Mouse (Mus musculus): ENCODE results near the gene Nphp1. TPM values are rescaled to one million over a fixed set of nuclear protein-coding genes. Genes with fewer than 3 reads are reported as not detected.

Nphp1 gene
- 10 to 100 TPM; 14.7 to 16.6 TPM for total RNA-seq (2021)

DNA sequence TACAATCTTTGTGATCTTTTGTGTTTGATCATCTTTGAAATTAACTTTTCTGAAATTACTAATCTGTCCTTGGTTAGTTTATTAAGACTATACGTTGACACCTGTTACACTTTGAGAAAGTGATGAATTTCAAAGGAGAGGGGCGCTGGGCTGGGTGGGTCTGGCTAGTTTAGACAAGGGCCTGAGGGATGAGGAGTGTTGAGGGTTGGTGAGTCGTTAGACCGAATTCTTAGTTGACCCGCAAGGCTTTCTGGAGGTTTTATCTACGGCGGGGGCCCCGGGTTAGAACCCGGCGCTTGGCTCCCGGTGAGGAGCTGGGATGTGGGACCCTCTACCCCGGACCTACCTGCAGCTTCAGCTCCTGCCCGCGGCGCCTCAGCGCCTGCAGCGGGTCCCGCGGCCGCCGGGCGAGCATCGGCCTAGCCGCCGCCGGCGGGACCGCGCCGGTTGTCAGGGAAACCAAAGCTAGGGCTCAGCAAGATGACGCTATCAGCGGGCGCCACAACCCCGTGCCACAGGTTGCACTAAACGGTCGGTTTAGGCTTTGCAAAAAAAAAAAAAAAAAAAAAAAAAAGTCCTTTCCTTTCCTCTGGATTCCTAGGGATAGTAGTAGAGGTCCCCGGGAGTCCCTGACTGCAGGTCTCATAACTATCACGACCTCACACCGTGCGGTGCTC lies at the start of gene Nphp1:
Gene Nphp1 (minus strand): TSS at position 458 of the 677 bp plus-strand sequence.
- intact Hi-C loops (cut with DNase I) = no loop called here
- DNase-seq = peak; percentile 87

DNA sequence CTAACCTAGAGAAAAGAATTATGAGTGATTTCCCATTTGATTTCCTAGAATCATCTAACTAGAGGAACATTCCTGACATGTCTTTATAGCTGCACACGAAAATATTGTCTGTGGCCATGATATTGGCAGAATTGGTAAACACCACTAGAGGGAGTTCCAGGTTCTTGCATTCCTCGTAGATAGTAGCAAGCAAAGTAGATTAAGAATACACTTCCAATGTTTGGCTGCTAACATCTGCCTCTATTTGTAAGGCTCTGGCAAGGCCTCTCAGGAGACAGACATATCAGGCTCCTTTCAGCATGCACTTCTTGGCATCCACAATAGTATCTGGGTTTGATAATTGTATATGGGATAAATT lies 44.1 kb upstream of the Nphp1 start:
- intact Hi-C loops (cut with DNase I) = no loop called here
- DNase-seq = no peak

DNA sequence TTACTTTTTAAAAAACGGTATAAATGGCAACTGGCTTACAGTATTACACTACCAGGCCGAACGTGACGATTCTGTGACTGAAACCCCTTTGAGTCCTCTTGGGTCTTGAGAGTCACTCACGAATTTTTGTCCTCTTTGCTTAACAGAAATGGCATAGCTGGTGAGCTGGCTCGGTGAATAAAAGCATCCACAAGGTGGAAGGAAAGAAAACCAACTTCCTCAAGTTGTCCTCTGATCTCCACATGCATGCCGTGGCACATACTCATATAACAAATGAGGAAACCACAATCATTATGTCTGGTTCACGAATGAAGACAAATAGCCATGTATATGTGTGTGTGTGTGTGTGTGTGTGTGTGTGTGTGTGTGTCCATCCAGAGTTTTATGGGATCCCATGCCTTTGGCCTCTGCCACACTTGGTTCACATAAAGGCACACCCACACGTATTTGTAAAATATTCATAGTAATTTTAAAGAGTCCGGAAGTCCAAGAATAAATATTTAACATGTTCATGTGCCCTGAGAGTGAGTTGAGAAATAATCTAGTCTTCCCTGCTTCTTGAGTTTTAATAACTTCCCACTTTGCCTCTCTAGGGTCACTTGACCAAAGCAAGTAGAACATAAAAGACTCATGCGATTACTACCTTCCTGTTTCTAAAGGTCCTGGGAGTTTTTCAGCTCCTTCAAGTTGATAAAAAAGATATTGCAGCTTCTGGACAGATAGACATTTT lies 43.6 kb upstream of the Nphp1 start:
- DNase-seq = no peak
- intact Hi-C loops (cut with DNase I) = no loop called here

- DNase-seq = peak; percentile 98
These were observed 42.9 kb upstream of the Nphp1 start, which contains the start of gene Bub1 for GRCm38 (mm10) chr2:127831401-127832102. TSS of gene Bub1 (minus strand) at chr2:127831865.

GRCm38 (mm10) chr2:127791919-127792603 lies 3.4 kb upstream of the Nphp1 start, which contains the start of gene Mtln:
TSS of gene Mtln (minus strand) at chr2:127792488.
- intact Hi-C loops (cut with DNase I) = no loop called here
- peak; percentile 92 for DNase-seq

More at GRCm38 (mm10) chr2:127831401-127832102, 42.9 kb upstream of the Nphp1 start, which contains the start of gene Bub1:
- intact Hi-C loops (cut with DNase I) = no loop called here

DNA sequence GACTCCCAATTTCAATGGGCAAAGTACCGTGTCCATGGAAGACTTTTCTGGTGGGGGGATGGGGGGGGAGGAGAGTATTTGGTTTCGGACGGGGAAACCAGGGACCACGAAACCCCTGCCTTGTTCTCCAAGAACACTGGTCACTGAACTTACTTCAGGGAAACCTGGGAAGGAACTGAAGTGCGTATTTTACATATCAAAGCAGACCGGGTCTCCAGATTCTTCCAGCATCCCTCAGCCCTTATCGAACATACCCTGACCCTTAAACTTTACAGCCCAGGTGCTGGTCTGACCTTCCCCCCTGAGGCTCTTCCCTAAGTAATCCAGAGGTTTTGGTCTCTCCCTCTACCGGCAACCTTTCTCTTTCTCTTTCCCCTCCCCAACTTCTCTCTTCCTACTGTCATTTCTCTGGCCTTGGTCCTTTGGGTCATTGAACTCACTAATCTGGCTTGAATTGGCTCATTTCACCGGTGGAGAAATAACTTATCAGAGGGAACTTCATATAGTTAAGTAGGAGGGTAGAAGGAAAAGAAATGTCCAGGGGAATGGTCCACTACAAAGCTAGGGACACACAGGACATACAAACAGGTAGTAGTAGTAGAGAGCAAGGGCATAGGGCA lies 1.1 kb upstream of the Nphp1 start:
- DNase-seq = no peak
- intact Hi-C loops (cut with DNase I) = no loop called here

DNA sequence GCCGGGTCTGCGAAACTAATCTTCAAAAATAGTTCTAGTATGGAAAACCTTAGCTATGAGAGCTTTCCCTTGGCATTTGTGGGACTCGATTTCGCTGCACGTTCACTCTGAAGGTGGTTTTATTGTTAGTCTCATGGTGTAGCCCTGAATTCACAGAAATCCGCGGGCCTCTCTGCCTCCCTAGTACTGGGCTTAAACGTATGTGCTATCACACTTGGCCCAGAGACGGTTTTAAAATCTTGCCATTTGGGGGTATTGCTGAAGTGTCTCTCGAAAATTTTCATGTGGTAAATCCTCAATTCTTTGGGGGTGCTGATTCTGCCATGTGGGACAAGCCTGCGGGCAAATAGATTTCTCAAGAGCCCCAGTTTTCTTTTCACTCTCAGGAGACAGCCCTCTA lies 441 bp upstream of the Nphp1 start:
- no peak for DNase-seq

DNA sequence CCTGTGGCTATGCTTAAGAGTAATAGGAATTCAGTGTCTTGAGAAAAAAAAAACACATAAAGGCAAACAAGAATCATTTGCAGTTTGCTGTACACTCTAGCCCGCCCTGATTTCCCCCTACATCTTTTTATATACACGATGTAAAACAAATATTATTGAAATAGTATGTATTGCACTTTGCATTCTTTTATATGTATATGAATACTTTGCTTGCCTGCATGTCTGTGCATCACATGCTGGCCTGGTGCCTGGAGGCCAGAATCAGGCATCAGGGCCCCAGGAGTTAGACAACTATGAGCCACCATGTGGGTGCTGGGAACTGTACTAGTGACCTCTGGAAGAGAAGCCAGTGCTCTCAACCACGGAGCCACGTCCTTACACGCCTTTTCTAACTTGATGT lies 1.5 kb downstream of the Nphp1 start:
- no peak for DNase-seq
- intact Hi-C loops (cut with DNase I) = no loop called here

More for the DNA sequence above, 441 bp upstream of the Nphp1 start:
- intact Hi-C loops (cut with DNase I) = no loop called here

DNA sequence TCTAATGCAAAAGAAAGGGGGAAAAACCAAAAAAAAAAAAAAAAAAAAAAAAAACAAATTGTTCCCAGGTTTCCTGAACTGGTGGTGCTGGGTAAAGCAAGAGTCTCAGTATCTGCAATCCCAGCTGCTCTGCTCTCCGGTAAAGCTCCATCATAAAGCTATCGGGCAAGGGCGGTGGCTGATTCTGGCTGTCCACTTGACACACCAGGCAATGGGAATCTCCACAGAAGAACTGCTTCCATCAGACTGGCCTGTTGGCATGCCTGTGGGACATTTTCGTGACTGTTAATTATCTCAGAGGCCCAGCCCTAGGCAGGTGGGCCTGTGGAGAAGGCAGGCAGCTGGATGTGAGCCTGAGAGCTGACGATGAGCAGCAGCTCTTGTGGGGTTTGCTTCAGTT lies 10.2 kb downstream of the Nphp1 start:
- DNase-seq = no peak
- intact Hi-C loops (cut with DNase I) = no loop called here

DNA sequence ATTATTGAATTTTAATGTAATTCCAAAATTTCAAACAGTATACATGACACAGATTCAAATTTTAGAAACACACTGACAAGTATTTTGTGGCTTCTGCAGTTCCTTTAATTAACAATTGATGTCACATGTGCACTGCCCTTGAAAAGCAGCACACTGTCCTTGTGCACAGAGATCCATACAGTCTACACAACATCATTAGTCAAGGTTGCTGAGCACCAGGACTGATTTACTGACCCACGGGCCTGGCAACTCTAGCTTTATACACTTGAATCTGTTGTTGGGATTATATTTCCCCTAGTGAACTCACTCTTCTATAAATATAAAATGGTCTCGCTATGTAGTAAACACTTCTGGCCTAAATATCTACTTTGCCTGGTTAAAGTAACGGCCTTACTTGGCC lies 13.7 kb downstream of the Nphp1 start:
- DNase-seq = no peak
- intact Hi-C loops (cut with DNase I) = no loop called here

GRCm38 (mm10) chr2:127774578-127774941 lies 14.1 kb downstream of the Nphp1 start:
- intact Hi-C loops (cut with DNase I) = no loop called here
- DNase-seq = no peak

GRCm38 (mm10) chr2:127773938-127774577 lies 14.6 kb downstream of the Nphp1 start:
- intact Hi-C loops (cut with DNase I) = no loop called here
- no peak for DNase-seq

GRCm38 (mm10) chr2:127761587-127761986 lies 27.1 kb downstream of the Nphp1 start:
- intact Hi-C loops (cut with DNase I) = no loop called here
- DNase-seq = no peak

GRCm38 (mm10) chr2:127760429-127761000 lies 28.2 kb downstream of the Nphp1 start:
- intact Hi-C loops (cut with DNase I) = no loop called here
- DNase-seq = no peak

- no peak for DNase-seq
- intact Hi-C loops (cut with DNase I) = no loop called here
These were observed 28.7 kb downstream of the Nphp1 start for GRCm38 (mm10) chr2:127760014-127760413.

GRCm38 (mm10) chr2:127759157-127759880 lies 29.4 kb downstream of the Nphp1 start:
- intact Hi-C loops (cut with DNase I) = loop anchor here (10.0 kb wide), 1 partner anchor 145 kb away; no protein-coding TSS in a partner anchor

GRCm38 (mm10) chr2:127757171-127757570 lies 31.5 kb downstream of the Nphp1 start:
- DNase-seq = peak; percentile 74
- intact Hi-C loops (cut with DNase I) = loop anchor here (10.0 kb wide), 1 partner anchor 142 kb away; no protein-coding TSS in a partner anchor

More at GRCm38 (mm10) chr2:127759157-127759880, 29.4 kb downstream of the Nphp1 start:
- DNase-seq = no peak

GRCm38 (mm10) chr2:127754113-127754512 lies 34.6 kb downstream of the Nphp1 start:
- intact Hi-C loops (cut with DNase I) = loop anchor here (10.0 kb wide), 1 partner anchor 139 kb away; no protein-coding TSS in a partner anchor
- no peak for DNase-seq

Measured in left cerebral cortex, postnatal 4 days (tissue).